Mouse (Mus musculus): ENCODE data around the gene Tmem56. TPM values are rescaled to one million over a fixed set of nuclear protein-coding genes. Genes with fewer than 3 reads are reported as not detected.

The Tmem56 gene
- polyA plus RNA-seq, 1 experiment from 2014 or later: 3.0 TPM

DNA sequence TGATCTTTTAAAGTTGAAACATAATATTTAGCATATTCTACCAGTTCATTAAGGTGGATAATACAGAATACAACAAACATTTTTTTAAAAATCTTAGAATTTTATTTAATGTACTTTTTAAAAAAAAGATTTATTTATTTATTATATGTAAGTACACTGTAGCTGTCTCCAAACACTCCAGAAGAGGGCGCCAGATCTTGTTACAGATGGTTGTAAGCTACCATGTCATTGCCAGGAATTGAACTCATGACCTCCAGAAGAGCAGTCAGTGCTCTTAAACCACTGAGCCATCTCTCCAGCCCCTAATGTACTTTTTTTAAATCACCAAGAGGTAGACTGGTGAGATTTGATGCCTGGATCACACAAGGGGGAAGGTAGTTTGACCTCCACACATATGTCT is 70.7 kb downstream of the Tmem56 start:
- no peaks in the 10 kb centered on the region for H3K4me1 ChIP-seq (ENCODE audit: control insufficient read depth, insufficient read depth, low read length)
- no peaks in the 10 kb centered on the region for H3K9me3 ChIP-seq (ENCODE audit: control insufficient read depth, low read length)
- H3K4me3 ChIP-seq (ENCODE audit: low read depth, low read length): no peak overlapping the region
- DNase-seq (ENCODE audit: low spot score) (no peak), ATAC-seq (ENCODE audit: low read depth) (no peak)
- no peak overlapping the region for H3K4me2 ChIP-seq (ENCODE audit: low read depth, low read length)
- no peaks in the 10 kb centered on the region for H3K27me3 ChIP-seq (replicated peaks; ENCODE audit: control insufficient read depth, insufficient read depth, low read length)
- no peaks in the 10 kb centered on the region for H3K36me3 ChIP-seq (ENCODE audit: control insufficient read depth, insufficient read depth, low read length)
- no peak overlapping the region for H3K9ac ChIP-seq (ENCODE audit: low read depth, low read length)
- WGBS: 60% methylated on average over 1 of the region's 1 CpGs
- no peak overlapping the region for H3K27ac ChIP-seq (replicated peaks; ENCODE audit: low read depth, low read length)

DNA sequence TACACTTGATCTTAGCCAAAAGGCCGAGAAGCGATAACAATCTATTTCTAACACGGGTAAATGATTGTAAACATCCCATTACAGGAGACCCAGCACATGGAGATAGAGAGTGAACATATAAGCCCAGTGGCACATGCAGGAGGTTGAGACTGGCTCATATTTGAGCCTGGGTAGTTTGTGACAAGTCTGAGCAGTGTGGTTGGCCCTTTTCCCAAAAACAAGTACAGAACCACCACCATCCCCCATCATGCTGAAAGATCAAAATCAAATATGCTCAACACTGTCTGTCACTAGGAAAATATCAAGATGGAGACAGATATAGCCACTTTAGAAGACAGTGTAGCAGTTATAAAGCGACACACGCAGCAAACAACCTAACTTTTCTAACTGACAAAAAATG is 73.9 kb downstream of the Tmem56 start:
- Histone ChIP-seq H3K4me2 (ENCODE audit: low read depth, low read length) (no peak overlapping the region), H3K4me3 (ENCODE audit: low read depth, low read length) (no peak overlapping the region), H3K36me3 (ENCODE audit: control insufficient read depth, insufficient read depth, low read length) (no peaks in the 10 kb centered on the region), H3K27me3 (replicated peaks; ENCODE audit: control insufficient read depth, insufficient read depth, low read length) (no peaks in the 10 kb centered on the region), H3K9me3 (ENCODE audit: control insufficient read depth, low read length) (no peaks in the 10 kb centered on the region), H3K27ac (replicated peaks; ENCODE audit: low read depth, low read length) (no peak overlapping the region), H3K4me1 (ENCODE audit: control insufficient read depth, insufficient read depth, low read length) (peaks cover 4% of the 10 kb centered on the region; the same call in 1 of the 2 replicates), H3K9ac (ENCODE audit: low read depth, low read length) (no peak overlapping the region)
- 89% methylated on average over 5 of the region's 5 CpGs for WGBS
- DNase-seq (ENCODE audit: low spot score) (no peak), ATAC-seq (ENCODE audit: low read depth) (no peak)

DNA sequence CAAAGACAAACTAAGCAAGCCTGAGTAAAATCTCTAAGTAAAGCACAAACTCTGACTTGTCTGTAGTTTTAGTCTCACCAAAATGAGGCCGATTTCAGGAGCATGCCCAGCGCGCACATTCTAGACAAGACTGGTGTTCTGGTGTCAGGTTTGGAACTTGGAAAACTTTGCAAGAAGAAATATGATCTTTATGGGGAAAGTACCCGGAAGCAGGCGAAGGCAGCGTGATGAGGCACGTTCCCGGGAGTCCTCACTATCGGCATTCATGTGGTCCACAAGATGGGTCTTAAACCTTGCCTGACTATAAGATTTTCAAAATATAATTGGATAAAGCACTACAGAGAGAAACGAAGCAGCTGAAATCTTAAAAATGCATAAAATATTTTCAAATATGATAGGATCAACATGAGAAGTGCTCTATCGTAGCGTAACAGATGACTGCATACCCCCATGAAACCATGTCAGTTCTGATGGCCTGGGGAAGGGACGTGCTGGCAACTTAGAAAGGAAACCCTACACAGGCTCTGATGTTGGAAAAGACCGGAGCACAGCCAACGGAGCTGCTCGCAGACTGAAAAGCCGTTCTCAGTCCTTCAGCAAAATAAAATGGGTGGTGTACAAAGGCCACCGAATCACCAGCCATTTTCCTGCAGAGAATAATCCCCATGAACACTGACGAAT is 76.6 kb downstream of the Tmem56 start:
- Histone ChIP-seq H3K4me2 (ENCODE audit: low read depth, low read length) (peak overlapping the region; percentile 38), H3K36me3 (ENCODE audit: control insufficient read depth, insufficient read depth, low read length) (no peaks in the 10 kb centered on the region), H3K9me3 (ENCODE audit: control insufficient read depth, low read length) (no peaks in the 10 kb centered on the region), H3K27ac (replicated peaks; ENCODE audit: low read depth, low read length) (peak overlapping the region; percentile 52; the same call in 1 of the 2 replicates), H3K4me1 (ENCODE audit: control insufficient read depth, insufficient read depth, low read length) (peaks cover 4% of the 10 kb centered on the region; the same call in 1 of the 2 replicates), H3K9ac (ENCODE audit: low read depth, low read length) (no peak overlapping the region), H3K4me3 (ENCODE audit: low read depth, low read length) (no peak overlapping the region), H3K27me3 (replicated peaks; ENCODE audit: control insufficient read depth, insufficient read depth, low read length) (no peaks in the 10 kb centered on the region)
- DNase-seq (ENCODE audit: low spot score) (peak; percentile 74), ATAC-seq (ENCODE audit: low read depth) (peak; percentile 68)
- WGBS: 58% methylated on average over 19 of the region's 19 CpGs

DNA sequence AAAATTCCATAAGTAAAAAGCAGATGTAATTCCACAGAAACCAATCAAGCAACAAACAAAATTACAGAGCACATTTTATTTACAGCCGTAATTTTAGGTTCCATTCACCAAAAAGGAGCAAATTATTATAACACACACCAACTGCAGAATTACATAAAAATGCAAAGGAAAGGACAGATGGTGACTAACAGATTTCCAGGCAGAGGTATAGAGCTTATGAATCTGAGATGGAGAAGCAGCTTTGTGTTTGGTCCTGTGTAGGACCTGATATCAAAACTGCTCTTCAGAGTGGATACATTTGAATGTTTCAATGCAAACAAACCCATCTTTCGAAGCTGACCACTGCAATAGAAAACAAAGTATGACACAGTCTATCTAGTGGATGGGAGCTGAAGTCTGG is 80.3 kb downstream of the Tmem56 start:
- H3K9ac ChIP-seq (ENCODE audit: low read depth, low read length): no peak overlapping the region
- H3K4me3 ChIP-seq (ENCODE audit: low read depth, low read length): no peak overlapping the region
- H3K27me3 ChIP-seq (replicated peaks; ENCODE audit: control insufficient read depth, insufficient read depth, low read length): no peaks in the 10 kb centered on the region
- H3K9me3 ChIP-seq (ENCODE audit: control insufficient read depth, low read length): no peaks in the 10 kb centered on the region
- no peaks in the 10 kb centered on the region for H3K36me3 ChIP-seq (ENCODE audit: control insufficient read depth, insufficient read depth, low read length)
- peaks cover 4% of the 10 kb centered on the region; the same call in 1 of the 2 replicates for H3K4me1 ChIP-seq (ENCODE audit: control insufficient read depth, insufficient read depth, low read length)
- no peak overlapping the region for H3K27ac ChIP-seq (replicated peaks; ENCODE audit: low read depth, low read length)
- no peak for DNase-seq (ENCODE audit: low spot score)
- WGBS: 76% methylated on average over 2 of the region's 2 CpGs
- no peak overlapping the region for H3K4me2 ChIP-seq (ENCODE audit: low read depth, low read length)
- ATAC-seq (ENCODE audit: low read depth): no peak

DNA sequence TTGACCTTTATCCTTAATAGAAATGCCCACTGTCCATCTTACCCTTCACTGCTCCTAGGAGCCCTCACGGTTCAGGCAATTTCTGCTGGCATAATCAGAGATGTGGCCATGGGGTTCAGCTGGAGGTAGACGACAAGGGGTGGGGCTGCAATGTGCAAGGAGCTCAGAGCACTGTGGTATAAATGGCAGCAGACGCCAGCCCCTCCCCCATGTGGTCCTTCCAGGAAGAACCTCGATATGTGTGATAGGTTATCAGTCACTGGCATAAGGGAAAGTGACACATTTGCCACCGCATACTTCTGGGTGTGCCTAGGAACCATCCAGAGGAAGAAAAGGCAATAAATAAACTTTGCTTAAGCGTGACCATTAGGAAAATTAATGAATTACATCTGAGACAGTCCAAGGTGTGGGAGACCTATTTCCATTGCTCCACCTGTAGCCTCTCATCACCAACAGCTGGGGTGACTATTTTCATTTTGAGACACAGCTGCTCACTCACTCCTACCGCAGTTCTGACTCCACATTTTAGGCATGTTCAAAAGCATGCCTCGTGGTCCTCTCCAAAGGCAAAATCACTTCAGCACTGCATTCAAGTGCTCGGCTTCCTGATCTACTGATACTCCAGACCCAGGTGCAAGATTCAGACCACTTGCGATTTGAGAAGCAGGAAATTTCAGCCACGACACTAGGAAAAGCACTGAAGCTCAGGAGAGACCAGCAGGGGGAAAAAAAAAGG is 81.7 kb downstream of the Tmem56 start:
- no peak overlapping the region for H3K4me3 ChIP-seq (ENCODE audit: low read depth, low read length)
- H3K4me2 ChIP-seq (ENCODE audit: low read depth, low read length): no peak overlapping the region
- no peaks in the 10 kb centered on the region for H3K27me3 ChIP-seq (replicated peaks; ENCODE audit: control insufficient read depth, insufficient read depth, low read length)
- no peaks in the 10 kb centered on the region for H3K9me3 ChIP-seq (ENCODE audit: control insufficient read depth, low read length)
- H3K4me1 ChIP-seq (ENCODE audit: control insufficient read depth, insufficient read depth, low read length): no peaks in the 10 kb centered on the region
- H3K9ac ChIP-seq (ENCODE audit: low read depth, low read length): no peak overlapping the region
- DNase-seq (ENCODE audit: low spot score): no peak
- no peak for ATAC-seq (ENCODE audit: low read depth)
- no peak overlapping the region for H3K27ac ChIP-seq (replicated peaks; ENCODE audit: low read depth, low read length)
- 67% methylated on average over 11 of the region's 11 CpGs for WGBS
- H3K36me3 ChIP-seq (ENCODE audit: control insufficient read depth, insufficient read depth, low read length): no peaks in the 10 kb centered on the region

DNA sequence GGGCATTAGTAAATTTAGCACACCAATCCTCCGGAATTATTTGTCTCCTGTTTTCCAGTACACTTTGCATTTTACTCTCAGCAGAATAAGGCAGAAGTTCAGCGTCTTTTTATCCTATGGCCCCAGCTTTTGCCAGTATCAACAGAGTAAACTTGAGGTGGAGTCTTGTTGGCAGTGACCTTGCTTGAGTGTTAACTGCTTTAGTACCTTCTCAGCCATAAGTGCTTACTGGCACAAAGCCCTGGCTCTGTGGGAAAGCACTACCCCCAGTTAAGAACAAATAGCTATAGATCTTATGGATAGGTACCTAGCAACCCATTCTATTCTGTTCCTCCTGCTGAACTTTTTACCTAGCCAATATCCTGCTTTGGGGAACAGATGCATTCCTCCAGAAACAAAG is 93.7 kb downstream of the Tmem56 start:
- H3K4me3 ChIP-seq (ENCODE audit: low read depth, low read length): no peak overlapping the region
- H3K9me3 ChIP-seq (ENCODE audit: control insufficient read depth, low read length): no peaks in the 10 kb centered on the region
- H3K9ac ChIP-seq (ENCODE audit: low read depth, low read length): no peak overlapping the region
- H3K27me3 ChIP-seq (replicated peaks; ENCODE audit: control insufficient read depth, insufficient read depth, low read length): no peaks in the 10 kb centered on the region
- no peak for ATAC-seq (ENCODE audit: low read depth)
- H3K4me2 ChIP-seq (ENCODE audit: low read depth, low read length): no peak overlapping the region
- DNase-seq (ENCODE audit: low spot score): no peak
- 89% methylated on average over 2 of the region's 2 CpGs for WGBS
- no peak overlapping the region for H3K27ac ChIP-seq (replicated peaks; ENCODE audit: low read depth, low read length)
- H3K4me1 ChIP-seq (ENCODE audit: control insufficient read depth, insufficient read depth, low read length): no peaks in the 10 kb centered on the region
- H3K36me3 ChIP-seq (ENCODE audit: control insufficient read depth, insufficient read depth, low read length): no peaks in the 10 kb centered on the region

DNA sequence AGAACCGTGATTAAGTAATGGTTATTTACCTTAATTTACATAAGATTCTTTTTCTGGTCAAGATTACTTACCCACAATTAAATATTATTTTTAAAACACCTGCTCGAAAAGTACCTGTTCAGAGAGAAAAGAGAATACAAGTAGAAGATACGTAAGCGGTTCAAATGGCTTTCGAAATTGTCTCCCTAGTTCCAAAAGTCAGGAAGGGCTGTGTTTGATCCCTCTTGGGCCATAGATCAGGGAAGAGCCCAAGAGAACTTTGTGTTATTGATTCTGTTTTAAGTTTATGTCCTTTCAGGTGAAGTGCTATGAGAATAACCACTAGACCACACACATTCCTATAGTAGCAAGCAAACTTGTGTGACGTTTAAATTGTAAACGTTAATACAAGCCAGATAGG is 95.4 kb downstream of the Tmem56 start:
- 84% methylated on average over 7 of the region's 7 CpGs for WGBS

DNA sequence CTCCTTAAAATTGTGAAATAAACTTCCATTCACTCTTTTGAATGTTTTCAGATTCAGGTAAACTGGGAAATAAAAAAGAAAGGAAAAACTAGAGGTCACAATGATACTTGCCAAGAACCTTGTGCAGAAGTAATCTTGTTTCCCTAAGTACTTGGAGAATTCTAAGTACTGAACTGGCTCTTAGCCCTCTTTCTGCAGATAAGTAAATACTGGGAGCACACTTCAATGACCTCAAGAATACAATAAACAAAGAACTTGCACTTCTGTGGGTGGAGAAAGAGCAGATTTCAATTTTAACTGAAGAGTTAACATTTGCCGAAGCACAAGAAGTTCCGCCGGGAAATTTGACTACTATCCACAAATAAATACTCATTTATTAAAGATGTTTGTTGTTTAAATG is 96.0 kb downstream of the Tmem56 start:
- no peak for ATAC-seq (ENCODE audit: low read depth)
- H3K4me2 ChIP-seq (ENCODE audit: low read depth, low read length): no peak overlapping the region
- H3K27me3 ChIP-seq (replicated peaks; ENCODE audit: control insufficient read depth, insufficient read depth, low read length): no peaks in the 10 kb centered on the region
- H3K4me3 ChIP-seq (ENCODE audit: low read depth, low read length): no peak overlapping the region
- no peak overlapping the region for H3K27ac ChIP-seq (replicated peaks; ENCODE audit: low read depth, low read length)
- H3K36me3 ChIP-seq (ENCODE audit: control insufficient read depth, insufficient read depth, low read length): no peaks in the 10 kb centered on the region
- peak; percentile 19 for DNase-seq (ENCODE audit: low spot score)
- no peaks in the 10 kb centered on the region for H3K9me3 ChIP-seq (ENCODE audit: control insufficient read depth, low read length)
- no peaks in the 10 kb centered on the region for H3K4me1 ChIP-seq (ENCODE audit: control insufficient read depth, insufficient read depth, low read length)
- H3K9ac ChIP-seq (ENCODE audit: low read depth, low read length): no peak overlapping the region
- 78% methylated on average over 3 of the region's 3 CpGs for WGBS

More for the DNA sequence above, 95.4 kb downstream of the Tmem56 start:
- Histone ChIP-seq H3K4me3 (ENCODE audit: low read depth, low read length) (no peak overlapping the region), H3K36me3 (ENCODE audit: control insufficient read depth, insufficient read depth, low read length) (no peaks in the 10 kb centered on the region), H3K27ac (replicated peaks; ENCODE audit: low read depth, low read length) (no peak overlapping the region), H3K4me1 (ENCODE audit: control insufficient read depth, insufficient read depth, low read length) (no peaks in the 10 kb centered on the region), H3K27me3 (replicated peaks; ENCODE audit: control insufficient read depth, insufficient read depth, low read length) (no peaks in the 10 kb centered on the region), H3K4me2 (ENCODE audit: low read depth, low read length) (no peak overlapping the region), H3K9me3 (ENCODE audit: control insufficient read depth, low read length) (no peaks in the 10 kb centered on the region), H3K9ac (ENCODE audit: low read depth, low read length) (no peak overlapping the region)
- no peak for DNase-seq (ENCODE audit: low spot score)
- ATAC-seq (ENCODE audit: low read depth): no peak

DNA sequence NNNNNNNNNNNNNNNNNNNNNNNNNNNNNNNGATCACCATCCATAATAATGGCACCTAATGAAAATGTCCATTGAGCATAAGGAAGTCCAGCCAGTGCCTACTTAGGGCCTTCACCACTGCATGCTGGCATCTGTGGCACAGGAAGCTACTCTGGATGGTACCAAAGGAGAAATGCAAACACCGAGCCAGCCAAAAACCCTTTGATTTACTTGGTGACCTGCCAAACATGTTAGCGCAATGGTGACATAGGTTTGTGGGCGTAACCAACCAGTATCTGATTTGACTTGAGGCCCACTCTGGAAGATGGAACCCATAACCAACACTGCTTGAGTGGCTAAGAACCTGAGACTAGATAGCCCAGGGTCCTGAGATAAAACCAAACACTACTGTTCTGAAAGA is 97.7 kb downstream of the Tmem56 start:
- Histone ChIP-seq H3K27ac (replicated peaks; ENCODE audit: low read depth, low read length) (no peak overlapping the region), H3K27me3 (replicated peaks; ENCODE audit: control insufficient read depth, insufficient read depth, low read length) (no peaks in the 10 kb centered on the region), H3K36me3 (ENCODE audit: control insufficient read depth, insufficient read depth, low read length) (no peaks in the 10 kb centered on the region), H3K4me3 (ENCODE audit: low read depth, low read length) (no peak overlapping the region), H3K4me1 (ENCODE audit: control insufficient read depth, insufficient read depth, low read length) (no peaks in the 10 kb centered on the region), H3K9me3 (ENCODE audit: control insufficient read depth, low read length) (no peaks in the 10 kb centered on the region), H3K9ac (ENCODE audit: low read depth, low read length) (no peak overlapping the region), H3K4me2 (ENCODE audit: low read depth, low read length) (no peak overlapping the region)
- WGBS: 90% methylated on average over 3 of the region's 3 CpGs
- ATAC-seq (ENCODE audit: low read depth): no peak
- DNase-seq (ENCODE audit: low spot score): no peak

Measured in embryonic facial prominence, embryonic 14.5 days (tissue).